Mouse (Mus musculus) bone marrow, adult 2 months (tissue): Measurements from ENCODE around the gene Wscd1.

Source experiments
- CTCF ChIP-seq: fragments of 200-500 bp; IDR thresholded peaks from 2 replicates; pipeline ENCODE4 v1.5.1; 2011; ENCODE audit warnings: low read length, control low read depth; ENCODE audit not compliant: control insufficient read depth, insufficient read depth
- POLR2A ChIP-seq: fragments of 200-500 bp; IDR thresholded peaks from 2 replicates; pipeline ENCODE4 v1.6.1; 2011; ENCODE audit warnings: low read depth, mild to moderate bottlenecking, control low read depth, low read length, borderline replicate concordance; ENCODE audit not compliant: control insufficient read depth

DNA sequence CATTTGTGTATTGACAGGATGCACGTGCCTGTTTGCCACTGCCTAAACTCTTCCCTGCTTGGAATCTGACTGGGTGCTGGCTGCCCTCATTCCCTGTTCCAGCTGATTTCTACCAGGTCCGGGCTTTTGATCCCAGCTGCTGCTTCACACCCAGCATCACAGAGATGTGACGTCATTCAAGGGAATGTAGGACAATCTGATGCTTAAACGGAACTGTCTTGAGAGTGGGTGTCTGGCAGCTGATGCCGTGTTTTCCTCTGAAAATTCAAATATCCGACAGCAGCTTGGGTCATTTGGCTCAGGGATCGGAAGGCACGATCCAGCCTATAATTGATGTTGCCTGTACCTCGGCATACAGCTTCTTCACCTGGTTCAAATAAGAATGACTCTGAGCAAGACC lies 70.2 kb downstream of the Wscd1 start:
- TF ChIP-seq CTCF (no peak), POLR2A (no peak)
